ENCODE assay signal across 7 mouse cellular contexts in genomic region chr1:162739406-162739805, GRCm38 (mm10). TPM values are rescaled to one million over a fixed set of nuclear protein-coding genes. Genes with fewer than 3 reads are reported as not detected.
A peak's percentile ranks its signal among the peaks of the same experiment; 100 is the strongest.
DNase-seq lines count a peak whose midpoint lies in the region; ATAC-seq lines count a peak whose summit lies in the region.

No protein-coding gene starts in this region.

- peak overlapping the region; percentile 89 for H3K4me3 ChIP-seq in brown adipose tissue, adult 24 weeks (ENCODE audit: insufficient read depth, low read depth, low read length)
- peak overlapping the region; percentile 74 for H3K4me3 ChIP-seq in forebrain, embryonic 15.5 days
- H3K4me3 ChIP-seq in liver, embryonic 13.5 days (replicated peaks): peak overlapping the region; percentile 98
- H3K4me3 ChIP-seq in neural tube, embryonic 14.5 days (ENCODE audit: low read depth, low read length): peak overlapping the region; percentile 86

- H3K9ac ChIP-seq in forebrain, embryonic 15.5 days (replicated peaks): peak overlapping the region; percentile 92
- H3K9ac ChIP-seq in liver, embryonic 13.5 days: peak overlapping the region; percentile 97
- peak overlapping the region; percentile 96 for H3K9ac ChIP-seq in neural tube, embryonic 14.5 days (replicated peaks; ENCODE audit: low read depth, low read length)

- H3K27ac ChIP-seq in brown adipose tissue, adult 24 weeks (replicated peaks; ENCODE audit: low read depth, low read length): peak overlapping the region; percentile 92
- H3K27ac ChIP-seq in forebrain, embryonic 15.5 days (replicated peaks): peak overlapping the region; percentile 99
- H3K27ac ChIP-seq in liver, embryonic 13.5 days: peak overlapping the region; percentile 93
- peak overlapping the region; percentile 97 for H3K27ac ChIP-seq in neural tube, embryonic 14.5 days (ENCODE audit: low read depth, low read length)

- no peaks in the 10 kb centered on the region for H3K9me3 ChIP-seq in forebrain, embryonic 15.5 days
- H3K9me3 ChIP-seq in liver, embryonic 13.5 days (replicated peaks): no peaks in the 10 kb centered on the region
- no peaks in the 10 kb centered on the region for H3K9me3 ChIP-seq in neural tube, embryonic 14.5 days (ENCODE audit: control insufficient read depth, low read length)

- no peaks in the 10 kb centered on the region for H3K36me3 ChIP-seq in forebrain, embryonic 15.5 days
- H3K36me3 ChIP-seq in liver, embryonic 13.5 days: peaks cover 3% of the 10 kb centered on the region; the same call in 1 of the 2 replicates
- H3K36me3 ChIP-seq in neural tube, embryonic 14.5 days (ENCODE audit: control insufficient read depth, insufficient read depth, low read length): no peaks in the 10 kb centered on the region

- H3K4me1 ChIP-seq in brown adipose tissue, adult 24 weeks (ENCODE audit: control insufficient read depth, insufficient read depth, insufficient read length, low read length): 0 out of 2 replicates have a peak, but pooled peaks cover 2% of the 10 kb centered on the region
- peaks cover 26% of the 10 kb centered on the region for H3K4me1 ChIP-seq in forebrain, embryonic 15.5 days
- peaks cover 49% of the 10 kb centered on the region for H3K4me1 ChIP-seq in liver, embryonic 13.5 days (replicated peaks)
- H3K4me1 ChIP-seq in neural tube, embryonic 14.5 days (ENCODE audit: control insufficient read depth, insufficient read depth, low read length): peaks cover 16% of the 10 kb centered on the region; the same call in 1 of the 2 replicates

- ATAC-seq in forebrain, embryonic 15.5 days (replicated peaks): no peak
- ATAC-seq in liver, embryonic 13.5 days (ENCODE audit: low read depth): no peak
- ATAC-seq in neural tube, embryonic 14.5 days (ENCODE audit: low read depth): no peak

- peak overlapping the region; percentile 85 for H3K4me2 ChIP-seq in forebrain, embryonic 15.5 days (replicated peaks)
- peak overlapping the region; percentile 88 for H3K4me2 ChIP-seq in liver, embryonic 13.5 days
- H3K4me2 ChIP-seq in neural tube, embryonic 14.5 days (ENCODE audit: low read depth, low read length): peak overlapping the region; percentile 75

- peak; percentile 26 for DNase-seq in urinary bladder, postnatal 25 days (ENCODE audit: low spot score)
- DNase-seq in urinary bladder, postnatal 10 days (ENCODE audit: low spot score): no peak
- peak; percentile 79 for DNase-seq in induced T-regulatory cell, adult 2 months (ENCODE audit: low read depth)
- no peak for DNase-seq in liver, embryonic 13.5 days

- no peaks in the 10 kb centered on the region for H3K27me3 ChIP-seq in forebrain, embryonic 15.5 days
- H3K27me3 ChIP-seq in liver, embryonic 13.5 days: no peaks in the 10 kb centered on the region
- no peaks in the 10 kb centered on the region for H3K27me3 ChIP-seq in neural tube, embryonic 14.5 days (ENCODE audit: control insufficient read depth, insufficient read depth, low read length)

- WGBS in forebrain, embryonic 15.5 days: 1% methylated on average over 10 of the region's 10 CpGs
- WGBS in liver, embryonic 13.5 days (ENCODE audit: insufficient replicate concordance): 0% methylated on average over 10 of the region's 10 CpGs
- under 1% methylated on average over 10 of the region's 10 CpGs for WGBS in neural tube, embryonic 14.5 days

RNA-seq across cellular contexts. Expression of gene Prrc2c, which starts 0.9 kb away (rescaled TPM):
- 23.5 and 30.4 TPM in 2 replicates for polyA plus RNA-seq in brown adipose tissue, adult 24 weeks (2012; ENCODE audit: insufficient read depth, insufficient read length, missing spikeins)
- polyA plus RNA-seq in forebrain, embryonic 15.5 days (2015; fragmentation: Nextera tagmentation; extraction: Ambion mirVana): 135 and 141 TPM in 2 replicates
- polyA plus RNA-seq in liver, embryonic 13.5 days (2015; fragmentation: Nextera tagmentation; extraction: Ambion mirVana): 52.3 and 54.8 TPM in 2 replicates
- 153 and 176 TPM in 2 replicates for polyA plus RNA-seq in neural tube, embryonic 14.5 days (2014; fragmentation: Nextera tagmentation; extraction: Ambion mirVana)

Comparison
In these comparisons a context has a peak if more than half of its experiments do, and no peak if none do; other contexts are left out.
1. DNase-seq: peak in urinary bladder, postnatal 25 days (single experiment) and induced T-regulatory cell, adult 2 months (single experiment); none in urinary bladder, postnatal 10 days (single experiment) and liver, embryonic 13.5 days (single experiment).
2. Peak in every context shown above with its lines, with median percentiles within 50 percentile points of each other: H3K27ac ChIP-seq, H3K4me3 ChIP-seq, H3K4me2 ChIP-seq and H3K9ac ChIP-seq.